Mouse (Mus musculus) ovary, postnatal 36 days (tissue): Measurements from ENCODE around the gene Cped1.
"Not testable (repeated sequence)": the region's sequence is repeated elsewhere in the genome, so short reads cannot be mapped to it uniquely, and the experiment has no call there.

Source experiments
- DNase-seq: peaks from one replicate; pipeline ENCODE4 v3.0.0; 2022; ENCODE audit warnings: low spot score, mixed read lengths

The Cped1 gene

GRCm38 (mm10) chr6:22233517-22233916, 247.8 kb downstream of the Cped1 start:
- no peak for DNase-seq

- DNase-seq, result no peak
Measured at GRCm38 (mm10) chr6:22235133-22235532, 249.4 kb downstream of the Cped1 start.

GRCm38 (mm10) chr6:22243321-22243720, 257.6 kb downstream of the Cped1 start:
- no peak for DNase-seq

GRCm38 (mm10) chr6:22246696-22247095, 261.0 kb downstream of the Cped1 start:
- DNase-seq, result no peak

DNA sequence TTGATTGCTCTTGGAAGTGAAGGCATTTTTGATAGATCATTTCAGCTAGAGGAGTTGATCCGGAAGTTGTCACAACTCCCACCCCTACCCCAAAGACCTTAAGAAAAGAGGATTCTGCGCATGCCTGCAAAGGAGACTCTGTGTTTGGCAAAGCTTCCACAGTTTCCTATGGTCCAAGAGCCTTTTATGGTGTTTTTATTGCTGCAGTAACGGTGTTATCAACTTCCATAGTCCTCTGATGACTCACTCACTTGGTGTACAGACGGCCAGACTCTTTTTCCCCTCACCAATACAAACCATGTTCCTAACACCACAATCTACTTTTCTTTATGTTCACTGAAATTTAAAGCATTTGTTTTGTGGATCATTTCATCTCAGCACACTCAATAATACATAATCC, 273.1 kb downstream of the Cped1 start:
- no peak for DNase-seq

- DNase-seq, result no peak
Measured at GRCm38 (mm10) chr6:22262519-22262918, 276.8 kb downstream of the Cped1 start.

GRCm38 (mm10) chr6:22264094-22264493, 278.4 kb downstream of the Cped1 start:
- not testable (repeated sequence) for DNase-seq

GRCm38 (mm10) chr6:22266018-22266417, 280.3 kb downstream of the Cped1 start:
- no peak for DNase-seq

- no peak for DNase-seq
Measured at GRCm38 (mm10) chr6:22267807-22268667, 282.3 kb downstream of the Cped1 start.

- DNase-seq, result no peak
Measured at GRCm38 (mm10) chr6:22268677-22269076, 283.0 kb downstream of the Cped1 start.

DNA sequence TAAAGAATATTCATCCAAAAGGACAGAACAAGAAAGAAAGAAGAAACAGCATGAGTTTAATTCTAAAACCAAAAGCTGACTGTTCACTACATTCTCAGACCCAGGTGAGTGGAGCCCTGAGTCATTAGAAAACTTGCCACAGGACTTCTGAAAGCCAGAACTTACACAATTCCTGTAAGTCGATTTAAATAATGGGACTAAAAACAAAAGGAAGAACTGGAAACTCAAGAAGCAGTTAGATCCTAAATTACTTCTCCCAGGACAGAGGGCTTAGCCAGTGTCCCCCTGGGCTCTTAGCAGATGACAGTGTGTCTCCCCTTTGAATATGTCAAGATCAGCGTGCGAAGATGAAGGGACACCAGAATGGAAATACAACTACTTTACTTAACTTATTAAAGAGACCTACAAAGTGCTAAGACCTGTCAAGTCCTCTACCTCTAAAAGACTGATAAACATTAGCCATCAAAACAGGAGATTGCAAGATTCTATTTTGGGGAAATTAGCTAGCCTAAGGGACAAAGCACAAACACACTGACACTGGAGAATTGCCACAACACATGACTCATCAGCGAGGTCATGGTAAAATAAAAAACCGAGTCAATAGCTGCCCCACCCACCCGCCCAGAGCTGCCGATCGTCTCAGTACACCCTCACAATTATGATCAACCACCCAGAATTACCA, 284.3 kb downstream of the Cped1 start:
- DNase-seq, result no peak

DNA sequence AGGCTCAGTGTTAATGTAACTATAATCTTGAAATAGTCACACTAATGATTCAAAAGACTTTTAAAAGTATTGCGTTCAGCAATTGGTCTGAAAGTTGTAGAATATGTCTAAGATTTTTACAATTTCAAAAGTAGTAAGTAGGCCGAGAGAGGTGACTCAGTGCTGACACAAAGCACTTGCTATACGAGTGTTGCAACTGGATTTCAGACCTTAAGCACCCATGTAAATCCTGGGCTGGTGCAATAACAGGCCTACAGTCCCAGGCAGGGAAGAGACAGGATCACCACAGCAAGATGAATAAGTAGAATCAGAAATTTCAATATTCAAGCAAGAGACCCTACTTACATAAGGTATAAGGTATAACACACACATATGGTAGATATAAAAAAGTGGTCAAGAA, 292.2 kb downstream of the Cped1 start:
- no peak for DNase-seq

GRCm38 (mm10) chr6:22280217-22280861, 294.6 kb downstream of the Cped1 start:
- peak; percentile 43 for DNase-seq

DNA sequence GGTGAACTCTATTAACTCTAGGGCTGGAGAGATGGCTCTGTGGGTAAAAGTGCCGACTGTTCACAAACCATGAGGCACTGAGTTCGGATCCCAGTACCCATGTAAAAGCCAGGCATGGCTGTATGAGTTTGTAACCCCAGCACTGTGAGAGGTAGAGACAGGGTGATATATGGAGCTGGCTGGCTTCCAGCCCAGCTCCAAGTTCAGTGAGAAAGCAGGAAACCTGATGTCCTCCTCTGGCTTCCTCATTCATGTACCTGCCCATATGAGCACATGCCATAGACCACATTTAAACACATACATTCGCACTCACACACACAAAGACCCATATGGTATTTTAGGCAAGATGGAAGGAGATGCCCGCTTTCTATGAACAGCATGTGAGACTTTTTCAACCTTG, 296.7 kb downstream of the Cped1 start:
- no peak for DNase-seq

DNA sequence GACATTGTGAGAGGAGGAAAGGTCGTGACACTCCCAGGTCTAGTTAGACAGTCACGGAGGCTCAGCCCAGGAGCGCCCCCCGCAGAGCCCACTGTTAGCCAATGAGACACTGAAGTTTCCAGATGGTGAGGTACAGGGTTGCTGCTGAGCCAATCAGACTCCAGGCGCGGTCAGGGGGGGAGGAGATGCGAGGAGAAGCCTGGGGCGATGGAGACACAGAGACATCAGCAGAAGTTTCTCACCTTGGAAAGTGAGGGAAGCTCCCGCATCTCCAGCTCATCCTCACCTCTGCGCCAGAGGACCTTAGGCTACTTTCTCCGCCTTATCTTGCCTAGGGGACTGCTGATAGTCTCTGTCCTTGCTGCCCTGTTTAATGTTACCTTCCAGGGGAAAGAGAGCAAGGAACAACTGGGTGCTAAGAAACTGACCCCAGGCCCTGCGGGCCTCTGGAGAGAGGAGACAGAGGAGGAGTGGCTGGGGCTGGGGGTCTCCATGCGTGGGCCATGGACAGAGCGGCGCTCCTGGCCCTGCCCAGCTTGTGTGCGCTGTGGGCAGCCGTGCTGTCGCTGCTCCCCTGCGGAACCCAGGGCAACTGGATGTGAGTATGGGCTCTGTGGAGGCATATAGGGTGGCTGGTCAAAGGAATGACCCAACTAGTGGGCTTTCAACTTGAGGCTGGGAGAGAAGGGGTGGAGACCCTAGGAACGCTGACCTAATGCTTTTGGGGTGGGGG, 302.5 kb downstream of the Cped1 start, which contains the start of gene Wnt16:
Gene Wnt16 (plus strand): TSS at position 224 of the 733 bp plus-strand sequence.
- peak; percentile 45 for DNase-seq

DNA sequence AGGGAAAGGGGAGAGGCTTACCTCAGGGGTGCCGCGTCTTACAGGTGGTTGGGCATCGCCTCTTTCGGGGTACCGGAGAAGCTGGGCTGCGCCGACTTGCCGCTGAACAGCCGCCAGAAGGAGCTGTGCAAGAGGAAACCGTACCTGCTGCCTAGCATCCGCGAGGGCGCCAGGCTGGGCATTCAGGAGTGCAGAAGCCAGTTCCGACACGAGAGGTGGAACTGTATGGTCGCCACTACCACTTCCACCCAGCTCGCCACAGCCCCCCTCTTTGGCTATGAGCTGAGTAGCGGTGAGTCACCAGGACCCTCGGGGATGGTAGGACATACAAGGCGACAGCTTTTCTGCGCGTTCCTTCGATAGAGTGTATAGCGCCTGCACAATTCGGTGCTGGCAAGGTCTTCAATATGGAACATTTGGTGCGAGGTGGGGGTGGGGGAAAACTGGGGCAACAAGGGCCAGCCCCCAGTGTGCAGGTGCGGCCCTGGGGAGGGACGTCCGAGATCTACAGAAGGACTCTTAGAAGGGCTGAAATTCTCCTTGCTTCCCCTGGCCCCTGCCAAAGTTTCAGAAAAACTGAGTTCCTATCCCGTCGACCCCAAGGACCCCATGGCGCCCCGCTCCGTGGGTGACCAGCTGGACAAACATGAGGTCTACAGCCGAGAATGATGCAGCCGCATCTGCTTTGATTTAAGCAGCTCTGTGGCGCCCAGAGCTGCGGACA, 303.2 kb downstream of the Cped1 start:
- DNase-seq, result peak; percentile 32

- no peak for DNase-seq
Measured at GRCm38 (mm10) chr6:22289461-22290021, 303.8 kb downstream of the Cped1 start.

DNA sequence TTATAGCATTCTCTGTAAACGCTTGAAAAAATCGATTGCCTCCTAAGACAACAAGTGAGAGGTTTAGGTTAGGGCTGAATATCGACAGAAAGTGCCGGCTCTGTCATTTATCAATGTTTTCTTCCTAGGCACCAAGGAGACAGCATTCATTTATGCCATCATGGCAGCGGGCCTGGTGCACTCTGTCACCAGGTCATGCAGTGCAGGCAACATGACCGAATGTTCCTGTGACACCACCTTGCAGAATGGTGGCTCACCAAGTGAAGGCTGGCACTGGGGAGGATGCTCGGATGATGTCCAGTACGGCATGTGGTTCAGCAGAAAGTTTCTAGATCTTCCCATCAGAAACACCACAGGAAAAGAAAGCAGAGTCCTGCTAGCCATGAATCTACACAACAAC, 305.1 kb downstream of the Cped1 start:
- DNase-seq, result no peak

DNA sequence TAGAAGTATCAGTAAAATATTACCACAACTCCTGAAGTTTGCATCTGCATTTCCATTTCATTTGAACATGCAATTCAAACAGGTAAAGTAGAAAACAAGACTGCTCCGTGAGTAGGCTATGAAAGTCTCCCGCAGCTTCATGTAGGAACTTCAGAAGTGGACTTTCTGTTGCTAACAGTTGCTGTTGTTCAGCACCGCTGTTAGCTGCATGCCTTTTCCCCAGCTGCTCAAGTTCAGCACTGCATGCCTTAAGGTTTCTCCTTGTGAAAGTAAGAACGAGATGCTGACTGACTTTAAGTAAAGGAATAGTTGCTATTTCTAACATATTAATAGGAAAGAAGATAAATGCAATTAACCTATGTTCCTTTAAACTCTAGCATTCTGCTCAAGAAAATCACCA, 306.3 kb downstream of the Cped1 start:
- no peak for DNase-seq

- no peak for DNase-seq
Measured at GRCm38 (mm10) chr6:22293922-22294321, 308.2 kb downstream of the Cped1 start.

DNA sequence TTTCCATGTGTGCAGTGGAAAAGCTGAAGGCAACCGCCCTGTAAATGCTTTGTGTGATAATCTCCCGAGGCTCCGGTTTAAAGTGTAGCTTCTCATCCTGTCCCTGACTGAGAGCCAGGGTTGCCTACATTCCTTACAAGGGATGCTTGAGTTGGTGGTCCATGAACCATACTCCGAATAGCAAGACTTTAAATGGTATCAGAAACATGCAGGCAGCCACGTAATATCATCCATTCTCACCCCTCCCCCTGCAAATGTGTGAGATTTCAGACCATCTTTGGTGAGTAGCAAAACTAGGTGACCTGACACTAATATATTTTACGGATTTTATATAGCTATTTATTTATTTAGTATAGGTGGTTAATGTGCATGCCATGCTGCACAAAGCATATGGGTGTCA, 311.3 kb downstream of the Cped1 start:
- no peak for DNase-seq
